Mouse (Mus musculus) limb, embryonic 10.5 days (tissue): ENCODE results near the gene Nmu. TPM values are rescaled to one million over a fixed set of nuclear protein-coding genes. Genes with fewer than 3 reads are reported as not detected.

Source experiments
- DNase-seq: peaks from one replicate; pipeline ENCODE4 v3.0.0-alpha.2; 2017; ENCODE audit warnings: low spot score
- H3K27ac ChIP-seq: fragments of 300-500 bp; sonication (generic); 2 replicates; pipeline ENCODE4 v1.5.1; 2016; ENCODE audit warnings: mild to moderate bottlenecking
- H3K27me3 ChIP-seq: fragments of 300-500 bp; sonication (generic); 2 replicates; pipeline ENCODE4 v1.6.1; 2016; ENCODE audit warnings: low read depth, mild to moderate bottlenecking; ENCODE audit not compliant: poor library complexity, severe bottlenecking
- H3K36me3 ChIP-seq: fragments of 300-500 bp; sonication (generic); 2 replicates; pipeline ENCODE4 v1.6.1; 2016; ENCODE audit warnings: mild to moderate bottlenecking, moderate library complexity
- H3K4me1 ChIP-seq: fragments of 300-500 bp; sonication (generic); 2 replicates; pipeline ENCODE4 v1.6.1; 2016
- H3K4me3 ChIP-seq: fragments of 300-500 bp; sonication (generic); 2 replicates; pipeline ENCODE4 v1.5.1; 2016; ENCODE audit warnings: mild to moderate bottlenecking, moderate library complexity
- H3K9me3 ChIP-seq: fragments of 300-500 bp; sonication (generic); replicated peaks from 2 replicates; pipeline ENCODE4 v1.6.1; 2016; ENCODE audit warnings: mild to moderate bottlenecking
- WGBS: fragments of 180-500 bp; shearing (Covaris S2); methylation state at CpG from one replicate; pipeline ENCODE4 v1.1.7; 2016; 5-methylcytosine and 5-hydroxymethylcytosine counted together
- polyA plus RNA-seq: library from polyadenylated mRNA; unstranded; fragments of >200 nt; fragmentation: Nextera tagmentation; extraction: Ambion mirVana; gene quantifications from 2 replicates; pipeline ENCODE4 v1.2.1, GENCODE M21; 2016

Gene Nmu
- 0.31 and 0.65 TPM in 2 replicates for polyA plus RNA-seq

DNA sequence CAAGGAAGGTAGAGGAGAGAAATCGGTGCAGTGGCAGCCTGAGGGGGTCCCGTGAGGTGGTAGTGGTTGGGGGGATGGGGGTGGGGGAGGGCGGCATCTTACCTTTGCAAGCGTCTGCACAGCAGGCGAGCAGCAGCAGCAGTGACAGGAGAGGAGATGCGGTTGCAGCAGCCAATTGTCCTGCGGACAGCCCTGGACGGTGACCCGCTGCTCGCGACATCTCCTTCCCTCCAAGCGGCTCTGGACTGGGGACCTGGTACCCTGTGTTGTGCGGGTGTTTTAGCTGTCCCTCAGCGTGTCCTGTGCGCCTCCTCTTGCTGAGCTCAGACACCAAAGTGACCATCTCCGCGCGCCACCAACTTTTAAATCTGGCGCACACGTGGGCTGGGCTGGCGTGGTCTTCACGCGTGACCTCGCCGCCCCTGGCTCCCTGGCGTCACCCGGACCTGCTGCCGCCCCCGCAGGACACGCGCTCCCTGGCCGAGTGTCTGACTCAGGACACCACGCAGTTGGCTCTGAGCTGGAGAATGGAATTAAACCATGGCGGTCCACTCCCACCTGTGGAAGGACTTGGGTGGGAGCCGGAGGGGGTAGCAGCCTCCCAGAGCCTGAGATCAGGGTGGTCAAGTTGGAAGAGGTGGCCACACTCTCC, at the start of gene Nmu:
Gene Nmu (minus strand): TSS at position 336 of the 652 bp plus-strand sequence.
- 4% methylated on average over 35 of the region's 35 CpGs for WGBS
- H3K4me1 ChIP-seq, result peaks cover 18% of the 10 kb centered on the region
- no peaks in the 10 kb centered on the region for H3K36me3 ChIP-seq
- peak within 1 kb of the TSS; percentile 56; the same call in 1 of the 2 replicates for H3K27ac ChIP-seq
- no peaks in the 10 kb centered on the region for H3K9me3 ChIP-seq
- DNase-seq, result peak; percentile 40
- peaks cover 36% of the 10 kb centered on the region for H3K27me3 ChIP-seq
- H3K4me3 ChIP-seq, result peak within 1 kb of the TSS; percentile 53

DNA sequence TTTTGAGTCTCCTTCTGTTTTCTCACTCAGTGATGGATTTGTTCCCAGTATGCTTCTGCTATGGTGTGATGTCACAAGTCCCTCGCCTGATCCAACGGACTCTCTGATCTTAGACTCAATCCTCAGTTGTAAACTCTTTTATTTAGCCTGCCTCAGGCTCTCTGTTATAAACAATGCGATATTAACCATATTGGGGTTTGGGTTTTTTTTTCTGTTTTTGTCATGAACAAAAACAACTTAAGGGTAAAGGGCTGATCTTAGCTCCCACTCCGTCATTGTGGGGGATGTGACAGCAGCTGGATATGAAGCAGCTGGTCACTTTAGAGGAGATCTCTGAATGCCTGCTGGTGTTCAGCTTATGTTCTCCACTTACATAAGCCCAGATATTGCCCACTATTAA, 48.1 kb upstream of the Nmu start:
- Histone ChIP-seq H3K4me1 (no peaks in the 10 kb centered on the region), H3K9me3 (no peaks in the 10 kb centered on the region), H3K4me3 (no peak overlapping the region), H3K27ac (no peak overlapping the region), H3K36me3 (no peaks in the 10 kb centered on the region), H3K27me3 (no peaks in the 10 kb centered on the region)
- 92% methylated on average over 4 of the region's 4 CpGs for whole genome bisulfite sequencing
- no peak for DNase-seq

DNA sequence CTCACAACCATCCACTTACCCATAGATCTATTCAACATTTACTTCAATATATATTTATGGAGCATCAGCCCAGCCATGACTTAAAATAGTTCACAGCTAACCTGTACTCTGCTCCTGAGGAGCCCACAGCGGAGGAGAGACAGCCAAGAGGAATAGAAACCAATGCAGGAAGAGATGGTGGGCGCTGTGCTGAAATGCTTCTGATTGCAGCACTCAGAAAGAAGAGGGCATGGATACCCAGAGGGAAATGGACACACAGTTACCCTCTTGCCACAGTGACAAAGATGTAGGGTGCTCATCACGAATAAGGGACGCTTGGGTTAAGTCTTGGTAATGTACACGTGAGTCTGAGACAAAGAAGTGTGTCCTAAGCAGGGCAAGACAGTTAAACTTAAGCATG, 30.8 kb upstream of the Nmu start:
- Histone ChIP-seq H3K27ac (no peak overlapping the region), H3K9me3 (no peaks in the 10 kb centered on the region), H3K36me3 (no peaks in the 10 kb centered on the region), H3K27me3 (no peaks in the 10 kb centered on the region), H3K4me1 (no peaks in the 10 kb centered on the region), H3K4me3 (no peak overlapping the region)
- peak; percentile 11 for DNase-seq
- WGBS, result 86% methylated on average over 5 of the region's 5 CpGs

DNA sequence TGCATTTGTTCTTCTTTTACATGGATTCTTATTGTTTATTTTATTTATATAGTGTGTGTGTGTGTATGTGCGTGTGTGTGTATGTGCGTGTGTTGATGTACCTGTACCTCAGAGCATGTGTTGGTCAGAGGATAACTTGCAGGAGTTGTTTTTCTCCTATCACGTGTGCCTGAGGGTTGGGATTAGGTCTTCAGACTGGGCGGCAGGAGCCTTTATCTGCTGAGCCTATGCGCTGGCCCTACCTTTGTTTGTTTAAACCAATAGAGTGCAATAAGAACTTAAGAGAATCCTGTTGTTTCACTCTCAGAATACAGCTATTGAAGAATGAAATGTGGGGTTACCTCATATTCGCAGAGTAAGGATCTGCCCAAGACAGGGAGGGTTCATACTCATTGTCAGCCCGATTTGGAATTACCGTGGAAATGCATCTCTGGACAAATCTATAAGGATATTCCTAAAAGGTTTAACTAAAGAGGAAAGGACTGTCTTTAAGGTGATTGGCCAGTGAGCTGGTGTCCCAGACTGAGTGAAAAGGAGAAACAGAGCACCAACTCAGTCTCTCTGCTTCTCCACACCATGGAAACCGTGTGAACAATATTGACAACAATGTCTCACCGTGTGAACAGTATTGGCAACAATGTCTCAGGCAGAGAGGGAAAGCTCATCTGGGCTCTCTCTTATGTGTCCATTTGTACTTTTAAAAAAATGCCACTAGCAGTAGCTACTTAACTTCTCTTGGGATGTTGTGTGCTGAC, 25.6 kb upstream of the Nmu start:
- no peak overlapping the region for H3K4me3 ChIP-seq
- no peak for DNase-seq
- no peaks in the 10 kb centered on the region for H3K9me3 ChIP-seq
- H3K36me3 ChIP-seq, result no peaks in the 10 kb centered on the region
- H3K4me1 ChIP-seq, result no peaks in the 10 kb centered on the region
- WGBS, result 90% methylated on average over 10 of the region's 10 CpGs
- H3K27me3 ChIP-seq, result no peaks in the 10 kb centered on the region
- H3K27ac ChIP-seq, result no peak overlapping the region

DNA sequence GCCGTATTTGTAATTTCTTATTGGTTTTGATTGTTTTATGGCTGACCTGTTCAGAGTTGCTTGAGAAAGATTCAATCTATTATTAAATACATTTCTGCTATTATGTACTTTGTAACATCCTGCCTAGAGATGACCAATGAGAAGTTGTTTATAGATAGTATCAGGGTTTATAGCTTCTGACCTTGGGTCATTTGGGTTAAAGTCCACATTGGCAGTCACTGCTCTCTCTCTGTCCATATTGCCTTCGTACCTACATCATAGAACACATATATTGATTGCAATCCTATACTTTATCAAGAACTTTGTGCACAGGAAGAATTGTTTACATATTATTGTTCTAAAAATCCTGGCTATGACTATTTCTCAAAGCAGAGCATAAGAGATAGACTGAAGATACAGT, 24.9 kb upstream of the Nmu start:
- 87% methylated on average over 2 of the region's 2 CpGs for WGBS

DNA sequence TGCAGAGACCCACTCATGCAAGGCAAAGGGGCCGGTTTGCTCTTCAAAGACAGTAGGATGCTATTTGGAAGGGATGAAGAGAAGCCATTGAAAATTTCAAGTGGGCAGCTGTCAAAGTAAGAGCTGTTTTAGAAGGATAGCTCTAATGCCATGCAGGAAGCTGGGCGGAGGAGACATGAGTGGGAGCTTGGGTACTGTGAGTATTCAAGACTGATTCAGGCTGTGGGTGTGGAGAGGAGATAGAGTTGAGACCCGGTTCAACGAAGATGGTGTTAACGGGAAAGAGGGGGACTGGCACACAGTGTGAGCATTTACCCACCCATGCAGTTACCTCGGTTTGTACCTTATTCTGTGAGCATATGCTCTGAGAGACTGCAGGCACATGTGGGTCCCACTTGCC, 20.1 kb upstream of the Nmu start:
- 93% methylated on average over 6 of the region's 6 CpGs for WGBS
- H3K4me3 ChIP-seq, result no peak overlapping the region
- no peaks in the 10 kb centered on the region for H3K27me3 ChIP-seq
- H3K9me3 ChIP-seq, result no peaks in the 10 kb centered on the region
- no peak overlapping the region for H3K27ac ChIP-seq
- DNase-seq, result no peak
- no peaks in the 10 kb centered on the region for H3K4me1 ChIP-seq
- no peaks in the 10 kb centered on the region for H3K36me3 ChIP-seq

More for the DNA sequence above, 24.9 kb upstream of the Nmu start:
- DNase-seq, result no peak
- H3K27ac ChIP-seq, result no peak overlapping the region
- H3K27me3 ChIP-seq, result no peaks in the 10 kb centered on the region
- no peaks in the 10 kb centered on the region for H3K4me1 ChIP-seq
- no peaks in the 10 kb centered on the region for H3K36me3 ChIP-seq
- no peak overlapping the region for H3K4me3 ChIP-seq
- no peaks in the 10 kb centered on the region for H3K9me3 ChIP-seq

DNA sequence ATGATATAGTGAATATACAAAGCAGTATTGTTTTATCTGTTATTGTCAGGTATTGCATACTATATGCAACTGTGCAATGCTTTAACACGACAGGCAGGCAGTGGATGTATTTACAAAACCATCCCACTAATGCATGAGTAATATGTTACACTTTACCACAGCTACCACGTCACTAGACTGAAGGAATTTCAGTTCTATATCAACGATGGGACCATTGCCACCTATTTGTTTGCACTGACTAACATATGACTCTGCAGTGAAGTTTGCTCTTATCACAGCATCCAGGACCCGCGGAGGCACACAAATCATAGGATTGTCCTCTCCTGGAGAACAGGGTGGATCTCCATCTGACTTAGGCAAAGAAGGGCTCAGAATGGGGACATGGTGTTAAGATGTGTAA, 18.2 kb upstream of the Nmu start:
- WGBS, result 92% methylated on average over 5 of the region's 5 CpGs
- H3K27ac ChIP-seq, result no peak overlapping the region
- H3K4me1 ChIP-seq, result no peaks in the 10 kb centered on the region
- no peaks in the 10 kb centered on the region for H3K36me3 ChIP-seq
- no peak for DNase-seq
- H3K9me3 ChIP-seq, result no peaks in the 10 kb centered on the region
- H3K4me3 ChIP-seq, result no peak overlapping the region
- no peaks in the 10 kb centered on the region for H3K27me3 ChIP-seq

DNA sequence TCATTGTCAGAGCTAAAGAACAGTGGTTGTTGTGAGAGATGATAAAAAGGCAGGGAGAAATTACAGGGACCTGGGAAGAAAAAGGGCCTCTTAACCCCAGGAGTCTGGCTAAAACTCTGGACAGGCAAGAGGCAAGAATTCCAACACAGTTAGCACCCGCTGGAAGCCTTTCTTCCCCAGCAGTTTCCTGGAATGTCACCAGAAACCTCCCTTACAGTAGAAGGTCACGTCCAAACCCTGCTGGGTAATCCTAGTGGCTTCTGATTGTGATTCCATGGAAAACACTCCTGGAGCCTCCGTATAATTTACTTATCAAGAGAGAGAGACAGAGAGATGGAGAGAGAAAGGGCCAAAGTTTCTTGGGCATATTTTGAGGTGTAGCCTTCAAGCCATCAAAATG, 15.6 kb upstream of the Nmu start:
- 63% methylated on average over 3 of the region's 3 CpGs for WGBS
- no peak overlapping the region for H3K27ac ChIP-seq
- H3K4me1 ChIP-seq, result no peaks in the 10 kb centered on the region
- no peak for DNase-seq
- H3K27me3 ChIP-seq, result no peaks in the 10 kb centered on the region
- no peaks in the 10 kb centered on the region for H3K36me3 ChIP-seq
- no peak overlapping the region for H3K4me3 ChIP-seq
- no peaks in the 10 kb centered on the region for H3K9me3 ChIP-seq

DNA sequence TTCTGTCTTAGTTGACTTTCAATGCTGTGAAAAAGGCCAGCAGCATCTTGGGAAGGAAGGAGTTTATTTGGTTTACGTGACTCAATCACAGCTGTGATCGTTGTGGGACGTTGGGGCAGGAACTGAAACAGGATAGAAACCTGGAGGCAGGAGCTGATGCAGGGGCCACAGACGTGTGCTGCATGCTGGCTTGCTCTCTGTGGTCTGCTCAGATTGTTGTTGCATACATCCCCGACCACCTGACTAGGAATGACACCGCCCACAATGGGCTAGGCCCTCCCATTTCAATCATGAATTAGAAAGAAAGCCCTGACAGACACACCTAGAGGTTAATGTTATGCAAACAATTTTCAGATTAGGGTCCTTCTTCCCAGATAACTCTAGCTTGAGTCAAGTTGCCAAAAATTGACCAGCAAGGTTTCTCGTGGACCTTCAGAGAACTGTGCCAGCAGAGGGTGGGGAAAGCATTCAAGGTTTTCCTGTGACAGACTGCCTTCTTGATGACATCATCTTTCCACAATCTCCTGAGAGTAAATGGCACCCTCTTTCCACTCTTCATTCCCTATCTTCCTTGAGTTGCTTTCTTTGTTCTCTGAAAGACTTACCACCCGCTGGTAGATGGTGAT, 5.7 kb upstream of the Nmu start:
- 84% methylated on average over 8 of the region's 8 CpGs for WGBS
- H3K27ac ChIP-seq, result no peak overlapping the region
- peaks cover 3% of the 10 kb centered on the region for H3K4me1 ChIP-seq
- peaks cover 13% of the 10 kb centered on the region for H3K27me3 ChIP-seq
- DNase-seq, result no peak
- no peaks in the 10 kb centered on the region for H3K9me3 ChIP-seq
- H3K4me3 ChIP-seq, result no peak overlapping the region
- H3K36me3 ChIP-seq, result no peaks in the 10 kb centered on the region

DNA sequence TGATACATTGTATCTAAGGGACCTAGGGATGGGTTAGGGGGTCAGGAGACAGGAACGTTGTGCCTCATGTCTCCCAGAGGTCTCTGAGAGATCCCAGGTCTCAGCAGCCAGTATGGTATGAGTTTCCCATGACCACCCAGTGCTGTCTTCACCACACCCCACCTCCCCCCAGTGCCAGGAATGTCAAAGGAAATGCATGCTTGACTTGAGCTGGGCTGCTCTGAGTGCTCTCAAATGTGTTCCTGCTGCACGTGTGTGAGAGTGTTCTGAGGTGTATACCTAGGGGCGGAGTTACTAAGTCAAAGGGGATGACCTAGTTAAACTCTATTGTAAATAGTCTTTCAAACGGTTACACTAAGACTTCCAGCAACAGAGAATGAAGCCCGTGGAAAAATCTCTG, 1.8 kb upstream of the Nmu start:
- peaks cover 18% of the 10 kb centered on the region for H3K4me1 ChIP-seq
- H3K9me3 ChIP-seq, result no peaks in the 10 kb centered on the region
- no peak overlapping the region for H3K27ac ChIP-seq
- no peak overlapping the region for H3K4me3 ChIP-seq
- DNase-seq, result no peak
- no peaks in the 10 kb centered on the region for H3K36me3 ChIP-seq
- 74% methylated on average over 5 of the region's 5 CpGs for WGBS
- peaks cover 36% of the 10 kb centered on the region for H3K27me3 ChIP-seq

DNA sequence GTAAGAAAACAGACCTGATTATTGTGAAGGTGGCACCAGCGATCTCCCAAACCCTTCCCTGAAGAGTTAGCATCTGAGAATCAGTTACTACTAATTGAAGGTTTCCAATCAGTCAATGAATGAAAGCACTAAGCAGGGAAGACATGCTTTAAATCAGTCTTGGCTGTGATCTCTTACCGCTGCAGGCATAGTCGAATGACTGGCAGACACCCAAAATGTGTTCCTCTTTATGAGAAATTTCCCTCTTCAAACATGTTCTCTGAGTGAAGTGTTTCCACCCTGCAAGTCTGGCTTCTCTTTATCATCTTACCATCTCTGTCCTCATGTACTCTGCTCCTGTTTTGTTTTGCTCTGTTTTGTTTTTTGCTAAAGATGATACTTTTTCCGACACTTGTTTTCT, 2.8 kb downstream of the Nmu start:
- peaks cover 36% of the 10 kb centered on the region for H3K27me3 ChIP-seq
- H3K4me3 ChIP-seq, result no peak overlapping the region
- no peaks in the 10 kb centered on the region for H3K36me3 ChIP-seq
- no peak overlapping the region for H3K27ac ChIP-seq
- DNase-seq, result no peak
- WGBS, result 92% methylated on average over 4 of the region's 4 CpGs
- H3K9me3 ChIP-seq, result no peaks in the 10 kb centered on the region
- H3K4me1 ChIP-seq, result peaks cover 15% of the 10 kb centered on the region

DNA sequence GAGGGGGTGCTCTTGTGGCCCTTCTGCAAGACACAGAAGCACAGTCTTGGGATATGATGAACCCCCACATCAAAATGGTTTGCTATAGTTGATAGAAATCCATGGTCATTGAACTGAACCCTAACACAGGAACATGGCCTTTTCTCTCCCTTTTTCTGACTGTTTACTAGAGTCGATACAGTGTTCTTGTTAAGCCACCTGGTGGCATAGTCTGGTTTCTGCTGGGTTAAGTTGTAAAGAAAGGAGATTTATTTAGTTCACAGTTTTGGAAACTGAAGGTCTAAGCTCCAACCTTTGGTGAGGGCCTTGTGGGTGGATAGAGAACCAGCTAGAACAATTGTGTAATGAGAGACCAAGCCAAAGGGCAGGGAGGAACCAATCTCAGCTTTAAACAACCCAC, 3.5 kb downstream of the Nmu start:
- WGBS, result 77% methylated on average over 1 of the region's 1 CpGs
- Histone ChIP-seq H3K4me3 (no peak overlapping the region), H3K27me3 (peaks cover 31% of the 10 kb centered on the region), H3K9me3 (no peaks in the 10 kb centered on the region), H3K27ac (no peak overlapping the region), H3K36me3 (no peaks in the 10 kb centered on the region), H3K4me1 (peaks cover 15% of the 10 kb centered on the region)
- no peak for DNase-seq

DNA sequence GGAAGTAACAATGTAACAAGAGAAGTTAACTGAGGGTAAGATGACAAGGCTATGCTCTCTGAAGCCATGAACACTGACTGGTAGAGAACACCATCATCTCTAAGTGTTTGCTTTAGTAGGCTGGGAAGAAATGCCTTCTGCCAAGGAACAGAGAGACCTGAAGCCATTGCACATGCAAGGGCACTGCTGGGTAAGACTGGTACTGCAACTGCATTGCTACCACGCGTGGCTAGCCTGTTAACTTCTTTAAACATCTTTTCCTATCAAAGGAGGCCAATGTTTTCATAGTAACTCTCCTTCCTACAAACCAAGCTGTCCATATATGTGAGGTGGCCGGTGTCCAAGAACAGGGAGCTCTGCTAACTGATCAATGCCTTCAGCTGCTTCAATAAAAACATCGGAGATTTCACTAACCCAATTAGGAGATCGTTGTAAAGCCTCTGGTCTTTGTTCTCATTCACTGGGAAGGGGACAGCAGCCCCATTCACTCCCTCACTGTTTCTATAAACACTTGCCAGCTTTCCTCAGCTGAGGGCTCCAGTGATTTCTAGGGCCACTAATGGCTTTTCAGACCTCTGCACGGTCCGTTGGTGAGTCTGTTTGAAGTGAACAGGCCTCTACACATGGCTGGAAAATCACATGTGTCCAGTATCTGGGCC, 11.5 kb downstream of the Nmu start:
- Histone ChIP-seq H3K27me3 (no peaks in the 10 kb centered on the region), H3K27ac (no peak overlapping the region), H3K4me3 (no peak overlapping the region), H3K9me3 (no peaks in the 10 kb centered on the region), H3K4me1 (no peaks in the 10 kb centered on the region), H3K36me3 (no peaks in the 10 kb centered on the region)
- no peak for DNase-seq
- 58% methylated on average over 7 of the region's 7 CpGs for WGBS
